Mouse (Mus musculus) ES-Bruce4 (cell line): Measurements from ENCODE around the gene Ercc1.

Experiments used
- EP300 ChIP-seq: IDR thresholded peaks from 2 replicates; pipeline ENCODE4 v1.6.1; 2011; ENCODE audit warnings: low read depth, low read length; ENCODE audit not compliant: insufficient read depth
- POLR2A ChIP-seq: IDR thresholded peaks from one replicate; pipeline ENCODE4 v1.8.1; 2011; ENCODE audit warnings: low read length; ENCODE audit not compliant: insufficient read depth

DNA sequence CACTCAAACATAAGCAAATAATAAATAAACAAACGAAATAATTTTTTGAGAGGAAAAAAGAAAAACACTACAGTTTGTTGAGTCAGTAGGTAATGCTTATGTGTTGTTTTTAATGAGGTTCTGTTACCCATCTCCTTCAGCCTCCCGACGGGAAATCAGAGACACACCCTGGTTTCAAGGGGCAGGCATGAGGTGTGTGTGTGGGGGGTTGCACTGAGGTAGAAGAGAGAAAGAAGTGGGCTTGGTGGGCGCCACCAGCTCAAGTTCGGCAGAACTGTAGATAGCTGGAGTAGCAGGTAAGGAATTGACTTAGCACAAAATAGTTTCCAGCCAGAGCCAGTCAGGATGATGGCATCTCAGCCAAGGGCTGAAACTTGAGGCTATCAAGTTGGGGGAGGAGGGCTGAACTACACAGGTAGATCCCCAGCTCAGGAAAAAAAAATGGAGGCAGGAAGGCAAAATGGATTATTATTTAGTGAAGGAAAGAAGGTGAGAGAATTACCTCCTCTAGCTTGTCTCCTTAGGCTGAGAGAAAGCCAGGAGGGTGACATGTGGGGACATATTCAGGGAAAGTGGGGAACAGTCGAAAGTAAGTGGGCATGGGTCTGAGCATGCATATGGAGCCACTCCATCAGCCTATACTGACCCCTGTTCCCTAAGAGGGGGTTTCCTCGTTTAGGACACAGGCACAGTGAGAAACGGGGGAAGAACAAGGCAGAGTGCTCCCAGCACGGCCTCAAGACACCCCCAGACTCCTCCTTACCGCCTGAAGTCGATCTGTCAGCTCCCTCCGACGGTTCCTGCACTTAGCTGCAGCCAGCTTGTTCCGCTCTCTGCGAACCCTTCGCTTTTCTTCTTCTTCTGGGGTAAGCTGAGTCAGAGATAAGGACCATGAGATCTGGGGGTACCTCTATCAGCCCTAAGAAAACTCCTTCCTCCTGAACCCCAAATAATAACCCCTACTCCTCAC, 38.5 kb upstream of the Ercc1 start:
- TF ChIP-seq POLR2A (no peak), EP300 (no peak)
